Mouse (Mus musculus) CD4-positive naive resting alpha-beta T cell, adult 76 days (primary cell): ENCODE measurements around the gene Syce3. TPM values are rescaled to one million over a fixed set of nuclear protein-coding genes. Genes with fewer than 3 reads are reported as not detected.

ENCODE experiments used
- total RNA-seq: library from RNA; stranded (reverse); gene quantifications from one replicate; pipeline ENCODE4 v1.2.4, GENCODE M21; 2023

Gene Syce3
- total RNA-seq, result not detected

DNA sequence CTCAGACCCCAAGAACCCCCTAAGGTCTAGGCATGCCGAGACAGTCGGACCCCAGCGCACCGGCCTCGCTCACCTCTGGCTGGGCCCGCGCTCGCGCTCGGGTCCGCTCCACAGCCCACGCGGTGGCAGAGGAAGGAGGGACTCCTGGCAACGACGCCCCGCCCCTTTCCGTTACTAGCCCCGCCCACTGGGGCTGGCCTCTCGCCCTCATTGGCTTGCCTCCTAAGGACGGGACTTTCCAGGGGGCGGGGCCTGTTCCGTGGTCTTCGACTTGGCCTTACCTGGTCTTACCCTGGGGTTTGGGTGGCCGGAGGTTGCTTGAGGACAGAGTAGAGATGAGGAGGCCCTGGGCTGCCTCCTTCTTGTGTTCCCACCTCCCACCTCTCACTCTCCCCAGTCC lies at the start of gene Syce3:
Syce3 (minus strand) TSS at position 386 of the 400 bp plus-strand sequence.

GRCm38 (mm10) chr15:89453865-89454478 lies 43.7 kb upstream of the Syce3 start, which contains the start of gene Mapk8ip2:
Gene Mapk8ip2 (plus strand): TSS chr15:89453913.

DNA sequence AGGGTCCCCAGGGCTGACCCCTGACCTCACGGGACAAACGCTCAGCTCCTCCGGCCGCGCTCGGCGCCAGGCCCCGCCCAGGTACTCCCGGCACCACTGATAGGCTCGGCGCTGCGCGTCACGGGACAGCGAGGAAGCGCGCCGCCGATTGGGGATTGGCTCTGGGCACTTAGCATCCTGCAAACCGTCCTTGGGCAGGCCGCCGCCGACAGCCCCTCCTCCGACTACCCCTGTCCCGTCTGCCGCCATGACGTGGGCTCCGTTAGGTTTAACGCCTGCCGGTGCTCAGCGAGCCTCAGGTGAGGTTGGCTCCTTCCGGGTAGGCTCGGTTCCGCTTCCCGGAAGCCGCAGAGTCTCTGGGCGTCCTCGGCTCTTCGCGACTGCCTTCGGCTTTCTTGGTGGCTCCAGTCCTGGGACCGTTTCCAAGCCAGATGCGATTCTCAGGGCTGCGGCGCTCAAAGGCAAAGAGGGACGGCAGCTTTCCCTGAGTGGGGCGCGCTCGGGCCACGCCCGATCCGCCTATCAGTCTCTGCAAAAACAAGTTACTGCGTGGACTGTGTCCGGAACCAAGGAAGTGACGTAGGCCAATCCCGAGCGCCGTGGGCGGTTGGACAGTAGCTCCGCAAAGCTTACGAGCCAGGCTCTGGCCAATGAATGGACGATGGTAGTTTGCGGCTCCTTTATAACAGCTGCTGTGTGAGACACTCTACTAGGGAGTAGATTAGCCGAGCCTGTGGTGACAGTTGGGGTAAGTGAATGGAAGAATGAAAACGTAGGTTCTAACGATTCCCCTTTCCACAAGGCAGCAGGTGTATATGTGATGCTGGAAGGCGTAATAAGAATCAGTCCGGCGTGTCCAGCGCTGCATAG lies 19.3 kb upstream of the Syce3 start, which contains the start of the genes C730034F03Rik, Gm44502 and Chkb:
C730034F03Rik (plus strand) TSS at position 238 of the 870 bp plus-strand sequence.
Gm44502 (minus strand) TSS at position 345 of the 870 bp plus-strand sequence.
Chkb (minus strand) TSS at position 557 of the 870 bp plus-strand sequence.

DNA sequence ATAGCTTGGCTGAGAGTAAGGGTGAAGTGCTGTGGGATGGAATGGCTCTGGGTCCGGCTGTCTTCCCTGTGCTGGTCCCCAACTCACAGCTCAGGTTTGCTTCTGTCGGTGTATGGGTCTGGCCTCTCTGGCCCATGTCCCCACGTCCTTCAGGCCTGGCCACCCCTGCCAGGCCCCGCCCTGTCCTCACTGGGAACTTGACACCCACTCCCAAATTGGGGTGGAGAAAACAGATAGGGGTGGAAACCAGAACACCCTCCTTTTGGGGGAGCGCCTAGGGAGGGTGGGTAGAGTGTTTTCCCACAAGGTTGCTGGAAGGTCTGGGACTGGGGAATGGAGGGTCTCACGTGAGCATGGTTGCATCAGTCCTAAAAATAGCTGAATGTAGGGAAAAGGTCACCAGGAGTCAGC lies 15.4 kb upstream of the Syce3 start, which contains the start of gene Cpt1b:
Cpt1b (minus strand) TSS at position 153 of the 411 bp plus-strand sequence.

DNA sequence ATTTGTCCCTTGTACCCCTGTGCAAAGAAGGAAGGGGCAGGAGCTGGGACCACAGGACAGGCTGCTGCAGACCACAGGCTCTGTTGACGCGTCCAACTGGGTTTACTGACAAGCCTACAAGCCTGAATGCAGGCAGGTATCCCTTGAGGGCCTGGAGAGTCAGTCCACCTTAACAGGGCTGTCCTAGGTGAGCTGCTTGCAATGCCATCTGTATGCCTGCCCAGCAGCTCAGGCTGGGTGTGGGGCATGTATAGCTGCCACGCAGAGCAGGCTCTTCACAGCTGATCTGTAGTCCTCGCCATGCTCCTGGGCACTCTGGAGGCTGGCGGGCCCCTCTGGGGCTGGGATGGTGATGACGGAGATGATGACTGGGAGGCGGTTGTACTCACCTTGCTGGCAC lies 25.7 kb downstream of the Syce3 start, which contains the start of gene Klhdc7b:
Klhdc7b (plus strand) TSS at position 301 of the 400 bp plus-strand sequence.

DNA sequence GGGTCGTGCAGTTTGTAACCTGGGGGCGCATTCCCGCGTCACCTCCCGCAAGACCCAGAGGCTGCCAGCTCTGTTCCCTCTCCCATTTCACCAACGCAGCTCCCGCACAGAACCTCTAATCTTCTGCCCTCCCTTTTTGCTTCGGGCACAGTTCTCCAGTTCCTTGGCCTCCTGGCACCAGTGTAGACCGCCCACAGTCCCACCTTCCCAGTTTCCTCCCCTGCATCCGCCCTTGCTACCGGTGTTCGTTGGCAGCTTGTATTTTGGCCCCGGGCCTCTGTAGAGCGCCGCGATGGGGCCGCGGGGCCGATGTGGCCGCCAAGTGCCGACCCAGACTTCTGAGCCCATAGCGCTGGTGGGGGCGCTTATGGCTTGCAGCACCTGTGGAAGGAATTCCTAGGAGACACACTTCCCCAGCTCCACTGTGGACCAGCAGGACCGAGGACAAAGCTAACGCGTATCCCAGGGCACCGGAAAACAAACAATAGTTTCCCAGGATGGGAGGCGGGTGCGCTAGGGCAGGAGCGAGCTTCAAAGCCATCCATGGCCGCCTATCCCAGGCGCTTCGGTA lies 31.4 kb downstream of the Syce3 start, which contains the start of gene Odf3b:
Odf3b (minus strand) TSS at position 452 of the 571 bp plus-strand sequence.

GRCm38 (mm10) chr15:89376957-89377356 lies 33.3 kb downstream of the Syce3 start, which contains the start of gene Tymp:
Gene Tymp (minus strand): TSS chr15:89377039.

DNA sequence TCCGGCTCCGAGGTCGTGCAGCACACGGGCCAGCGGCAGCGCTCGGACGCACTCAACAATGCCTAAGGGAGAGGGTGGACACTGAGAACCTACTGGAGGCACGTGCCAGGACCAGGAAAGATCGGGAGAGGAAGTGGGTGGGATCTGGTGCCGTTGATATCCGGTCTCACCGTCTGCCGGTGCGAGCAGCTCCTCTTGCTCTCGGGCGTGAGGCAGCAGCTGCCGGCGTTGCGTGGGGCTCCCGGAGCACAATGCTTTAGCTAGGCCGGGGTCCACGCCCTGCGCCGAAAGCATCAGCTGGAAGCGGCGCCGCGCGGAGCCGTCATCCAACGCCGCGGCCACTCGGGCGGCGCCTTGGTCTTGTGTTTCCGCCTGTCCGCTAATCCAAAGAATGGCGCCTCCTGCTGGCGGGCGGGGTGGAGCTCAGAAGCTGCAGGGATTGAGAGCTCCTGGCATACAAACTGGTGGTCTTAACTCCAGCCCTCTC lies 36.5 kb downstream of the Syce3 start, which contains the start of gene Sco2:
Sco2 (minus strand) TSS at position 85 of the 487 bp plus-strand sequence.

DNA sequence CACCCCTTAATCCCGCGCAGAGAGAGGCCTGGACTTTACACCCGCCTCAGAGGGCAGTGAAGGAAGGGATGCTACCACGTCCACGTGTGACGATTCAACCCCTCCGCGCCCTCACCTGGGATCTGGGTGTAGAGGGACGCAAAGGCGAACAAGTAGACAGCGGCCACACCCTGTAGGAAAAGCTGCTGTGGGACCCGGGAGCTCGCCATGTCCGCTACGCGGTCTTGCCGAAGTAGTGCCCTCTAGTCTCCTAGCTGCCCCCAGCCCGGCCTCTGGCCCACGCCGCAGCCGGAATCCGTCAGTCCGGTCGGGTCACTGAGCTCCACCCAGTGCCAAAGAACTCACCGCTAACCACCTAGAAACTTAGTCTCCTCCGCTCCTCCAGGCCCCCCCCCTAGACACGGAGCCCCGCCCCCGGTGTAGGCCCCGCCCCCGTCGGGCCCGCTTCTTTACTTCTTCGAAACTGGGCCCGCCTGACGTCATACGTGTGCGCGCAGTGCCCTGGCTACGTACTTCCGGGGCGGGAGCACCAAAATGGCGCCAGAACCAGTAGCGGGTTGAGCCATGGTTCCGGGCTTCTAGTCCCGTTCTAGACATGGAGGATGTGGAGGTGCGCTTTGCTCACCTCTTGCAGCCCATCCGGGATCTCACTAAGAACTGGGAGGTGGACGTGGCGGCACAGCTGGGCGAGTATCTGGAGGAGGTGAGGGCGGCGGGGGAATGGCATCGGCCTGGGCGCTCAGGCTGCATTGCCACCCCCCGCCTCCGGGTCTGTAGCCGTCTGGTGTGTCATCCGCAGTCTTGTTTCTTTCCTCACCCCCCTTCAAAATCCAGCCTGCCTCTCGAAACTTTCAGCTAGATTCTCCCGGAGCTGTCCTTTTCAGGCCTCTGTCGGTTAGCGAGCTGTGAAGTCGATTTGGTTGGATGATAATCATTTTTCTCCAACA lies 54.8 kb downstream of the Syce3 start, which contains the start of the genes Lmf2 and Ncaph2:
Lmf2 (minus strand) TSS at position 419 of the 947 bp plus-strand sequence.
Ncaph2 (plus strand) TSS at position 479 of the 947 bp plus-strand sequence.

Other genes starting within 250 kb of the Syce3 start
- 2.8 TPM for gene Plxnb2, start 229.7 kb downstream of the Syce3 start, total RNA-seq
- gene Dennd6b, start 214.0 kb downstream of the Syce3 start, total RNA-seq, result 21.9 TPM
- gene Ppp6r2, start 198.9 kb downstream of the Syce3 start, total RNA-seq, result 52.2 TPM
- gene Sbf1, start 95.2 kb downstream of the Syce3 start, total RNA-seq, result 395 TPM
- not detected for gene Adm2, start 87.8 kb downstream of the Syce3 start, total RNA-seq
- not detected for gene Miox, start 76.1 kb downstream of the Syce3 start, total RNA-seq
- gene Lmf2, start 54.8 kb downstream of the Syce3 start, total RNA-seq, result 29.6 TPM
- gene Ncaph2, start 54.8 kb downstream of the Syce3 start, total RNA-seq, result 113 TPM
- 18.0 TPM for gene Sco2, start 36.7 kb downstream of the Syce3 start, total RNA-seq
- gene Tymp, start 33.5 kb downstream of the Syce3 start, total RNA-seq, result 0.56 TPM
- gene Odf3b, start 31.2 kb downstream of the Syce3 start, total RNA-seq, result not detected
- not detected for gene Klhdc7b, start 25.6 kb downstream of the Syce3 start, total RNA-seq
- 8.1 TPM for gene Cpt1b, start 15.4 kb upstream of the Syce3 start, total RNA-seq
- 7.5 TPM for gene C730034F03Rik, start 19.1 kb upstream of the Syce3 start, total RNA-seq
- gene Gm44502, start 19.2 kb upstream of the Syce3 start, total RNA-seq, result 0.62 TPM
- 220 TPM for gene Chkb, start 19.4 kb upstream of the Syce3 start, total RNA-seq
- gene Mapk8ip2, start 43.4 kb upstream of the Syce3 start, total RNA-seq, result not detected
- 15.0 TPM for gene Arsa, start 66.9 kb upstream of the Syce3 start, total RNA-seq
- gene Shank3, start 89.1 kb upstream of the Syce3 start, total RNA-seq, result 0.32 TPM
- not detected for gene Acr, start 157.8 kb upstream of the Syce3 start, total RNA-seq
- gene Rabl2, start 181.4 kb upstream of the Syce3 start, total RNA-seq, result 1.4 TPM